13 mouse cellular contexts compared by ENCODE assay signal in genomic region chr17:66224241-66224640, GRCm38 (mm10).
A peak's percentile ranks its signal among the peaks of the same experiment; 100 is the strongest.
DNase-seq lines count a peak whose midpoint lies in the region; ATAC-seq and TF ChIP-seq lines count a peak whose summit lies in the region.
"Had no signal": no experiment of that assay in that cellular context is flagged by ENCODE, and none has a peak within 500 bp of the region (broad histone marks: within the 10 kb centered on the region; RNA-seq: fewer than 3 reads in every experiment).

No protein-coding gene starts in this region.

- no peak for TF ChIP-seq CTCF in midbrain, postnatal 0 days (IDR thresholded peaks at IDR 0.05)

- H3K36me3 ChIP-seq in heart, embryonic 11.5 days (ENCODE audit: control insufficient read depth, insufficient read depth, low read length): no peaks in the 10 kb centered on the region
- H3K36me3 ChIP-seq in midbrain, postnatal 0 days (ENCODE audit: insufficient read depth, low read length): no peaks in the 10 kb centered on the region
- H3K36me3 ChIP-seq in midbrain, embryonic 10.5 days: no peaks in the 10 kb centered on the region
- H3K36me3 ChIP-seq: embryonic facial prominence, embryonic 13.5 days; heart, embryonic 10.5 days had no signal

- H3K9me3 ChIP-seq in heart, embryonic 11.5 days (replicated peaks; ENCODE audit: control insufficient read depth, low read length): no peaks in the 10 kb centered on the region
- H3K9me3 ChIP-seq in midbrain, postnatal 0 days (ENCODE audit: low read length): no peaks in the 10 kb centered on the region
- H3K9me3 ChIP-seq in midbrain, embryonic 10.5 days (replicated peaks): no peaks in the 10 kb centered on the region
- H3K9me3 ChIP-seq: embryonic facial prominence, embryonic 13.5 days; heart, embryonic 10.5 days had no signal

- no peak overlapping the region for H3K27ac ChIP-seq in heart, embryonic 11.5 days (ENCODE audit: low read depth, low read length)
- no peak overlapping the region for H3K27ac ChIP-seq in midbrain, postnatal 0 days (ENCODE audit: low read depth, low read length)
- no peak overlapping the region for H3K27ac ChIP-seq in midbrain, embryonic 10.5 days (replicated peaks)
- H3K27ac ChIP-seq: embryonic facial prominence, embryonic 13.5 days; heart, embryonic 10.5 days; layer of hippocampus, adult 2 months; macrophage had no signal

- DNase-seq in heart, adult 11 months: peak; percentile 88
- peak; percentile 5 to 11 for DNase-seq in kidney, postnatal 36 days
- no peak for DNase-seq in kidney, postnatal 10 days
- DNase-seq in midbrain, postnatal 0 days (ENCODE audit: low spot score): peak; percentile 49
- no peak for DNase-seq in midbrain, embryonic 10.5 days (ENCODE audit: low spot score)
- DNase-seq in frontal cortex, postnatal 36 days (ENCODE audit: low spot score in 2 of 2): no peak
- DNase-seq: retina, postnatal 1 day had no signal

- H3K9ac ChIP-seq in heart, embryonic 11.5 days (ENCODE audit: low read depth, low read length): no peak overlapping the region
- no peak overlapping the region for H3K9ac ChIP-seq in midbrain, postnatal 0 days (replicated peaks; ENCODE audit: low read length, poor library complexity, severe bottlenecking)
- H3K9ac ChIP-seq: embryonic facial prominence, embryonic 13.5 days had no signal

- no peak overlapping the region for H3K4me3 ChIP-seq in heart, embryonic 11.5 days (ENCODE audit: low read depth, low read length)
- H3K4me3 ChIP-seq in midbrain, postnatal 0 days (ENCODE audit: low read depth, low read length): no peak overlapping the region
- no peak overlapping the region for H3K4me3 ChIP-seq in midbrain, embryonic 10.5 days
- H3K4me3 ChIP-seq: embryonic facial prominence, embryonic 13.5 days; heart, embryonic 10.5 days; layer of hippocampus, adult 2 months had no signal

- WGBS in heart, embryonic 11.5 days (ENCODE audit: insufficient replicate concordance): 53% methylated on average over 7 of the region's 7 CpGs
- 64% methylated on average over 7 of the region's 7 CpGs for WGBS in midbrain, postnatal 0 days
- WGBS in midbrain, embryonic 10.5 days: 79% methylated on average over 7 of the region's 7 CpGs

- H3K27me3 ChIP-seq in heart, embryonic 11.5 days (ENCODE audit: control insufficient read depth, insufficient read depth, low read length): no peaks in the 10 kb centered on the region; the same call in 1 of the 2 replicates
- H3K27me3 ChIP-seq in midbrain, postnatal 0 days (ENCODE audit: insufficient read depth, low read length): no peaks in the 10 kb centered on the region
- 0 out of 2 replicates have a peak, but pooled peaks cover 3% of the 10 kb centered on the region for H3K27me3 ChIP-seq in midbrain, embryonic 10.5 days (ENCODE audit: low read depth, poor library complexity, severe bottlenecking)
- H3K27me3 ChIP-seq: embryonic facial prominence, embryonic 13.5 days had no signal

- ATAC-seq in heart, embryonic 11.5 days (replicated peaks; ENCODE audit: insufficient number of reproducible peaks, low FRiP score, low TSS enrichment): no peak
- ATAC-seq in midbrain, postnatal 0 days (ENCODE audit: low FRiP score): no peak
- ATAC-seq: forebrain, embryonic 14.5 days had no signal

- no peak overlapping the region for H3K4me2 ChIP-seq in heart, embryonic 11.5 days
- no peak overlapping the region for H3K4me2 ChIP-seq in midbrain, postnatal 0 days (ENCODE audit: low read depth, low read length, poor library complexity, severe bottlenecking)
- H3K4me2 ChIP-seq: embryonic facial prominence, embryonic 13.5 days had no signal

- no peaks in the 10 kb centered on the region for H3K4me1 ChIP-seq in heart, embryonic 11.5 days (ENCODE audit: control insufficient read depth, insufficient read depth, low read length)
- H3K4me1 ChIP-seq in midbrain, postnatal 0 days (ENCODE audit: insufficient read depth, low read length): no peaks in the 10 kb centered on the region
- peaks cover 5% of the 10 kb centered on the region; the same call in 1 of the 2 replicates for H3K4me1 ChIP-seq in midbrain, embryonic 10.5 days
- H3K4me1 ChIP-seq: embryonic facial prominence, embryonic 13.5 days; heart, embryonic 10.5 days had no signal

Comparison
In these comparisons a context has a peak if more than half of its experiments do, and no peak if none do; other contexts are left out.
1. DNase-seq: peak in heart, adult 11 months (single experiment), kidney, postnatal 36 days (2 of 2) and midbrain, postnatal 0 days (single experiment); none in kidney, postnatal 10 days (single experiment), midbrain, embryonic 10.5 days (single experiment) and frontal cortex, postnatal 36 days (0 of 2).